ENCODE assay signal across 8 mouse cellular contexts in the genomic region with DNA sequence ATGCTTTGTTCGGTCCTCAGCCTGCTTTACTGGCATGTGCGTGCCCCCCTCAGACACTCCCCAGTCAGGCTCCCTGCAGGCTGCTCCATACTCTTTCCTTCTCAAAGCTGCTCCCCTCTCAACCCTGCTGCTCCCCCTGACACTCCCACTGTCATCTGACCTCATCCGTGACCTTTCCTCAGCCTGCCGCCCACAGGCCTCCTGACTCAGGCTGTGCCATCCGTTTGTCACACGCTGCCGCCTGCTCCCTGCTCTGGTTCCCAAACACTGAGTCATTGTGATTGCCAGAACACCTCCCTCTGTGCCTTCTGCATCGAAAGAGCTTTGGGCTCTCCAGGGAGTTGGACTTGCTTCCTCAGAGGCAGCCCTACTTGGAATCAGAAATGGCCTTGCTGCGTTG.
DNase-seq lines count a peak whose midpoint lies in the region; TF ChIP-seq lines count a peak whose summit lies in the region.

No protein-coding gene starts in this region.

- no peaks in the 10 kb centered on the region for H3K27me3 ChIP-seq in C2C12 (ENCODE audit: control insufficient read depth, insufficient read depth, insufficient read length)

- no peak overlapping the region for H3K4me3 ChIP-seq in C2C12 (ENCODE audit: insufficient read depth, poor library complexity, severe bottlenecking)

- no peaks in the 10 kb centered on the region for H3K79me2 ChIP-seq in C2C12 (ENCODE audit: control insufficient read depth, insufficient read depth)

- peak; percentile 53 to 58 for DNase-seq in adrenal gland, adult 18-20 months (ENCODE audit: low spot score in 2 of 2)
- DNase-seq in fibroblast of lung, adult 2 months (ENCODE audit: low read depth) = peak; percentile 70
- peak; percentile 42 to 55 for DNase-seq in layer of hippocampus, postnatal 25 days (ENCODE audit: extremely low spot score in 1 of 2, low spot score in 1 of 2)
- peak; percentile 57 for DNase-seq in retina, postnatal 1 day
- DNase-seq in gastrocnemius, adult 8-10 months (ENCODE audit: low spot score in 2 of 2) = no peak
- no peak for DNase-seq in gastrocnemius, postnatal 14 days
- DNase-seq in thymus, postnatal 4 days = no peak

- intact Hi-C loops in gastrocnemius, postnatal 14 days (cut with DNase I; ENCODE audit: low total_unique reads) = no loop called here

- no peaks in the 10 kb centered on the region for H3K79me3 ChIP-seq in C2C12 (ENCODE audit: low read depth)

- no peak overlapping the region for H3ac ChIP-seq in C2C12 (ENCODE audit: control insufficient read depth, insufficient read length, low read depth)

- TF ChIP-seq CTCF in C2C12 (IDR thresholded peaks at IDR 0.05; ENCODE audit: control insufficient read depth, insufficient read depth, insufficient read length) = no peak

- H3K36me3 ChIP-seq in C2C12 (ENCODE audit: control insufficient read depth, insufficient read depth) = no peaks in the 10 kb centered on the region

TF ChIP-seq in C2C12, 6 proteins besides CTCF, POLR2A, EP300 and RAD21:
- TF ChIP-seq MYOD1 (IDR thresholded peaks at IDR 0.05; ENCODE audit: control insufficient read depth, insufficient read length, low read depth) (peak; percentile 69), MYOG (IDR thresholded peaks at IDR 0.05; ENCODE audit: control insufficient read depth, extremely low read depth, insufficient read length) (no peak), USF1 (IDR thresholded peaks at IDR 0.05; ENCODE audit: low read depth) (peak; percentile 18), FOSL1 (IDR thresholded peaks at IDR 0.05; ENCODE audit: insufficient read depth, low read length, poor library complexity, severe bottlenecking) (peak; percentile 66), CEBPB (IDR thresholded peaks at IDR 0.05; ENCODE audit: low read depth) (no peak), MAX (IDR thresholded peaks at IDR 0.05) (peak; percentile 61)
TF ChIP-seq in C2C12: peak in this region for 4.

Comparison
In these comparisons a context has a peak if more than half of its experiments do, and no peak if none do; other contexts are left out.
1. DNase-seq: peak in adrenal gland, adult 18-20 months (2 of 2), fibroblast of lung, adult 2 months (single experiment), layer of hippocampus, postnatal 25 days (2 of 2) and retina, postnatal 1 day (single experiment); none in gastrocnemius, adult 8-10 months (0 of 2), gastrocnemius, postnatal 14 days (single experiment) and thymus, postnatal 4 days (single experiment).